Mouse (Mus musculus): ENCODE data around the gene Fam160a1.

GRCm38 (mm10) chr3:85633733-85634132 is 183.4 kb downstream of the Fam160a1 start:
- TF ChIP-seq CTCF (IDR thresholded peaks at IDR 0.05; ENCODE audit: low read depth) (no peak), EP300 (optimal IDR thresholded peaks at IDR 0.05) (no peak)
